Mouse (Mus musculus): ENCODE data around the gene Dhx33. TPM values are rescaled to one million over a fixed set of nuclear protein-coding genes. Genes with fewer than 3 reads are reported as not detected.

Dhx33 gene
- total and polyA plus RNA-seq, 3 experiments, result 42.6 to 49.8 TPM; not detected in 1

GRCm38 (mm10) chr11:70972586-70972985, 31.7 kb downstream of the Dhx33 start:
- no peak overlapping the region for H3K27ac ChIP-seq (ENCODE audit: control insufficient read depth, low read depth, low read length)
- peaks cover 9 to 12% of the 10 kb centered on the region in 2 experiments for H3K36me3 ChIP-seq (ENCODE audit: control insufficient read depth in 1 of 2, insufficient read depth in 2 of 2, low read length in 2 of 2)
- no peak overlapping the region for H3K9ac ChIP-seq (ENCODE audit: control insufficient read depth, low read depth, low read length, poor library complexity, severe bottlenecking)

GRCm38 (mm10) chr11:70970560-70971540, 33.4 kb downstream of the Dhx33 start:
- DNase-seq (ENCODE audit: low read depth, low spot score), result peak; percentile 99
- Histone ChIP-seq H3K4me3 (ENCODE audit: control insufficient read depth in 1 of 2, insufficient read depth in 1 of 2, low read depth in 2 of 2, low read length in 2 of 2) (peak overlapping the region; percentile 70 to 81), H3K9me3 (replicated peaks; ENCODE audit: insufficient read depth, low read length) (no peaks in the 10 kb centered on the region), H3K36me3 (ENCODE audit: control insufficient read depth in 1 of 2, insufficient read depth in 2 of 2, low read length in 2 of 2) (peaks cover 10 to 13% of the 10 kb centered on the region in 2 experiments), H3K27me3 (ENCODE audit: control insufficient read depth in 1 of 2, insufficient read depth in 2 of 2, low read length in 2 of 2) (no peaks in the 10 kb centered on the region), H3K27ac (ENCODE audit: control insufficient read depth, low read depth, low read length) (peak overlapping the region; percentile 92), H3K4me1 (ENCODE audit: control insufficient read depth in 1 of 2, insufficient read depth in 2 of 2, low read length in 2 of 2) (peaks cover 4 to 10% of the 10 kb centered on the region in 2 experiments; a peak in 3 of 4 replicates), H3K79me2 (ENCODE audit: control insufficient read depth, insufficient read depth, low read length, poor library complexity) (peaks cover 21% of the 10 kb centered on the region), H3K9ac (ENCODE audit: control insufficient read depth, low read depth, low read length, poor library complexity, severe bottlenecking) (peak overlapping the region; percentile 80)
- TF ChIP-seq RAD21 (IDR thresholded peaks at IDR 0.05; ENCODE audit: low read depth, low read length) (peak; percentile 3), UBTF (IDR thresholded peaks at IDR 0.05; ENCODE audit: borderline replicate concordance, insufficient read depth, low read depth, low read length) (no peak), MAZ (IDR thresholded peaks at IDR 0.05; ENCODE audit: low read depth, low read length) (no peak), NRF1 (IDR thresholded peaks at IDR 0.05; ENCODE audit: insufficient read depth, low read depth, low read length, poor library complexity, severe bottlenecking) (no peak), GATA1 (IDR thresholded peaks at IDR 0.05; ENCODE audit: low read depth, low read length) (peak; percentile 93), POLR2AphosphoS5 (IDR thresholded peaks at IDR 0.05; ENCODE audit: borderline replicate concordance, low read depth, low read length) (no peak), CTCF (IDR thresholded peaks at IDR 0.05 in 2 of 3, conservative IDR thresholded peaks at IDR 0.05 in 1 of 3; ENCODE audit: control insufficient read depth in 1 of 3, insufficient read depth in 1 of 3, low read depth in 2 of 3, low read length in 3 of 3, poor library complexity in 1 of 3, severe bottlenecking in 1 of 3) (peak; percentile 35 to 60 (median 52)), ELF1 (IDR thresholded peaks at IDR 0.05; ENCODE audit: low read depth, low read length) (no peak), ZNF384 (IDR thresholded peaks at IDR 0.05; ENCODE audit: low read depth, low read length) (no peak), POLR2A (IDR thresholded peaks at IDR 0.05; ENCODE audit: control insufficient read depth in 1 of 2, insufficient read depth in 1 of 2, low read depth in 1 of 2, low read length in 2 of 2, poor library complexity in 1 of 2) (peak; percentile 11 to 36; a peak in 2 of 4 replicates), MYC (IDR thresholded peaks at IDR 0.05; ENCODE audit: low read depth, low read length) (peak; percentile 69; the same call in 1 of the 2 replicates), RCOR1 (IDR thresholded peaks at IDR 0.05; ENCODE audit: low read depth, low read length) (no peak), ETS1 (IDR thresholded peaks at IDR 0.05; ENCODE audit: low read depth, low read length) (peak; percentile 72; the same call in 1 of the 2 replicates), SMC3 (IDR thresholded peaks at IDR 0.05; ENCODE audit: low read depth, low read length) (no peak), SIN3A (IDR thresholded peaks at IDR 0.05; ENCODE audit: low read length) (peak; percentile 85), ZKSCAN1 (IDR thresholded peaks at IDR 0.05; ENCODE audit: low read depth, low read length) (no peak), JUND (IDR thresholded peaks at IDR 0.05; ENCODE audit: low read depth, low read length) (no peak), USF1 (IDR thresholded peaks at IDR 0.05; ENCODE audit: low read depth, low read length) (peak; percentile 91), NELFE (IDR thresholded peaks at IDR 0.05; ENCODE audit: low read depth, low read length) (no peak; the same call in 1 of the 2 replicates), CHD1 (IDR thresholded peaks at IDR 0.05; ENCODE audit: low read depth, low read length) (no peak), BHLHE40 (IDR thresholded peaks at IDR 0.05; ENCODE audit: borderline replicate concordance, low read depth, low read length) (peak; percentile 96), ZMIZ1 (IDR thresholded peaks at IDR 0.05; ENCODE audit: low read depth, low read length) (no peak), EP300 (IDR thresholded peaks at IDR 0.05; ENCODE audit: low read depth in 1 of 2, low read length in 2 of 2) (peak; percentile 66 to 76; a peak in 3 of 4 replicates), CHD2 (IDR thresholded peaks at IDR 0.05; ENCODE audit: low read length) (no peak), TAL1 (IDR thresholded peaks at IDR 0.05; ENCODE audit: low read length) (peak; percentile 65), TBP (IDR thresholded peaks at IDR 0.05; ENCODE audit: low read depth, low read length) (peak; percentile 74; the same call in 1 of the 2 replicates), HCFC1 (IDR thresholded peaks at IDR 0.05; ENCODE audit: low read depth, low read length) (no peak; the same call in 1 of the 2 replicates), MXI1 (IDR thresholded peaks at IDR 0.05; ENCODE audit: low read depth, low read length) (peak; percentile 84)

More at GRCm38 (mm10) chr11:70972586-70972985, 31.7 kb downstream of the Dhx33 start:
- Histone ChIP-seq H3K9me3 (replicated peaks; ENCODE audit: insufficient read depth, low read length) (no peaks in the 10 kb centered on the region), H3K27me3 (ENCODE audit: control insufficient read depth in 1 of 2, insufficient read depth in 2 of 2, low read length in 2 of 2) (no peaks in the 10 kb centered on the region), H3K4me1 (ENCODE audit: control insufficient read depth in 1 of 2, insufficient read depth in 2 of 2, low read length in 2 of 2) (peaks cover 4 to 10% of the 10 kb centered on the region in 2 experiments; a peak in 3 of 4 replicates), H3K4me3 (ENCODE audit: control insufficient read depth in 1 of 2, insufficient read depth in 1 of 2, low read depth in 2 of 2, low read length in 2 of 2) (no peak overlapping the region), H3K79me2 (ENCODE audit: control insufficient read depth, insufficient read depth, low read length, poor library complexity) (peaks cover 21% of the 10 kb centered on the region)
- TF ChIP-seq ZMIZ1 (IDR thresholded peaks at IDR 0.05; ENCODE audit: low read depth, low read length) (no peak), MYB (IDR thresholded peaks at IDR 0.05; ENCODE audit: low read depth, low read length) (no peak), POLR2AphosphoS2 (IDR thresholded peaks at IDR 0.05; ENCODE audit: low read length) (no peak)
- DNase-seq (ENCODE audit: low read depth, low spot score), result no peak

Data from MEL (cell line).